Mouse (Mus musculus) c-Kit-positive CD71-negative TER-119-negative erythroid progenitor cells, embryonic 14.5 days (primary cell): ENCODE measurements at regions not wholly inside any gene's neighbourhood (a gene's known extent, or its start where the extent isn't known, plus 50 kb on each side); places are given as distances from the start of the nearest gene placed in this dataset.

Source experiments
- DNase-seq: peaks from one replicate; pipeline ENCODE4 v3.0.0-alpha.2; 2013; ENCODE audit warnings: low read depth

GRCm38 (mm10) chr2:51014232-51014631, 134.7 kb downstream of the Rnd3 start:
- no peak for DNase-seq

- DNase-seq, result no peak
Observed at GRCm38 (mm10) chr2:51013090-51013489, 135.8 kb downstream of the Rnd3 start.

- no peak for DNase-seq
Observed at GRCm38 (mm10) chr2:51008251-51008533, 140.7 kb downstream of the Rnd3 start.

GRCm38 (mm10) chr2:51007409-51008250, 141.3 kb downstream of the Rnd3 start:
- no peak for DNase-seq

GRCm38 (mm10) chr2:51006818-51007217, 142.1 kb downstream of the Rnd3 start:
- no peak for DNase-seq

- no peak for DNase-seq
Observed at GRCm38 (mm10) chr2:51001548-51001947, 147.4 kb downstream of the Rnd3 start.

GRCm38 (mm10) chr2:50983883-50984410, 165.0 kb downstream of the Rnd3 start:
- no peak for DNase-seq

- DNase-seq, result no peak
Observed at GRCm38 (mm10) chr2:50982571-50982970, 166.3 kb downstream of the Rnd3 start.

- no peak for DNase-seq
Observed at GRCm38 (mm10) chr2:50978356-50978755, 170.6 kb downstream of the Rnd3 start.

- no peak for DNase-seq
Observed at GRCm38 (mm10) chr2:50971131-50971825, 177.6 kb downstream of the Rnd3 start.

GRCm38 (mm10) chr2:50968382-50968781, 180.5 kb downstream of the Rnd3 start:
- DNase-seq, result no peak

GRCm38 (mm10) chr2:50967826-50968225, 181.1 kb downstream of the Rnd3 start:
- no peak for DNase-seq

- no peak for DNase-seq
Observed at GRCm38 (mm10) chr2:50967133-50967532, 181.8 kb downstream of the Rnd3 start.

GRCm38 (mm10) chr2:50965485-50966017, 183.4 kb downstream of the Rnd3 start:
- no peak for DNase-seq

- no peak for DNase-seq
Observed at GRCm38 (mm10) chr2:50964062-50964461, 184.8 kb downstream of the Rnd3 start.

- DNase-seq, result no peak
Observed at GRCm38 (mm10) chr2:50961049-50961448, 187.9 kb downstream of the Rnd3 start.

- DNase-seq, result no peak
Observed at GRCm38 (mm10) chr2:50959323-50959722, 189.6 kb downstream of the Rnd3 start.

GRCm38 (mm10) chr2:50954361-50955066, 194.4 kb downstream of the Rnd3 start:
- no peak for DNase-seq

- no peak for DNase-seq
Observed at GRCm38 (mm10) chr2:50951027-50951426, 197.9 kb downstream of the Rnd3 start.

GRCm38 (mm10) chr2:50949717-50950116, 199.2 kb downstream of the Rnd3 start:
- DNase-seq, result no peak

GRCm38 (mm10) chr2:50945526-50945925, 203.4 kb downstream of the Rnd3 start:
- no peak for DNase-seq

GRCm38 (mm10) chr2:50943180-50943579, 205.7 kb downstream of the Rnd3 start:
- DNase-seq, result no peak
